Mouse (Mus musculus): Measurements from ENCODE around the gene Ric8b. TPM values are rescaled to one million over a fixed set of nuclear protein-coding genes. Genes with fewer than 3 reads are reported as not detected.

The Ric8b gene
- total RNA-seq, 2 experiments from 2014 or later: 19.9 to 21.2 TPM

Other genes starting within 250 kb of the Ric8b start
- not detected for gene Rfx4, start 161.6 kb upstream of the Ric8b start, total RNA-seq (2021)
- 1 to 10 TPM in 1 of 2 experiments, under 1 TPM in 1; 0.79 to 1.1 TPM for gene Fhl4, start 184.9 kb downstream of the Ric8b start, total RNA-seq (2021)
- 10 to 100 TPM; 33.1 to 33.4 TPM for gene Tmem263, start 185.0 kb downstream of the Ric8b start, total RNA-seq (2021)
- gene Mterf2, start 210.4 kb downstream of the Ric8b start, total RNA-seq (2021): 1 to 10 TPM; 7.2 to 9.0 TPM